Mouse (Mus musculus) embryonic facial prominence, embryonic 15.5 days (tissue): ENCODE results near the gene Tmem147. TPM values are rescaled to one million over a fixed set of nuclear protein-coding genes. Genes with fewer than 3 reads are reported as not detected.
A peak's percentile ranks its signal among the peaks of the same experiment; 100 is the strongest.

ENCODE experiments used
- ATAC-seq: fragments of 200-750 bp; cut with Nextera tagmentation; 2 replicates; pipeline ENCODE4 v1.8.0; 2017; ENCODE audit warnings: low read depth, moderate TSS enrichment; ENCODE audit not compliant: insufficient number of reproducible peaks, low FRiP score, low TSS enrichment
- H3K27ac ChIP-seq: fragments of 300-500 bp; sonication (generic); replicated peaks from 2 replicates; pipeline ENCODE4 v1.5.1; 2015; ENCODE audit warnings: mild to moderate bottlenecking, inconsistent platforms
- H3K27me3 ChIP-seq: fragments of 300-500 bp; sonication (generic); 2 replicates; pipeline ENCODE4 v1.6.1; 2015; ENCODE audit warnings: inconsistent platforms
- H3K36me3 ChIP-seq: fragments of 300-500 bp; sonication (generic); 2 replicates; pipeline ENCODE4 v1.6.1; 2015; ENCODE audit warnings: mild to moderate bottlenecking, inconsistent platforms
- H3K4me1 ChIP-seq: fragments of 300-500 bp; sonication (generic); 2 replicates; pipeline ENCODE4 v1.6.1; 2015; ENCODE audit warnings: inconsistent platforms
- H3K4me2 ChIP-seq: fragments of 300-500 bp; sonication (generic); replicated peaks from 2 replicates; pipeline ENCODE4 v1.6.1; 2015; ENCODE audit warnings: mild to moderate bottlenecking, inconsistent platforms
- H3K4me3 ChIP-seq: fragments of 300-500 bp; sonication (generic); replicated peaks from 2 replicates; pipeline ENCODE4 v1.5.1; 2015; ENCODE audit warnings: mild to moderate bottlenecking, inconsistent platforms
- H3K9ac ChIP-seq: fragments of 300-500 bp; sonication (generic); 2 replicates; pipeline ENCODE4 v1.6.1; 2015; ENCODE audit warnings: inconsistent platforms
- H3K9me3 ChIP-seq: fragments of 300-500 bp; sonication (generic); replicated peaks from 2 replicates; pipeline ENCODE4 v1.6.1; 2016; ENCODE audit warnings: inconsistent platforms
- WGBS: fragments of 180-500 bp; shearing (Covaris S2); methylation state at CpG from one replicate; pipeline ENCODE4 v1.1.7; 2015; 5-methylcytosine and 5-hydroxymethylcytosine counted together
- polyA plus RNA-seq: library from polyadenylated mRNA; unstranded; fragments of >200 nt; fragmentation: Nextera tagmentation; extraction: Ambion mirVana; gene quantifications from 2 replicates; pipeline ENCODE4 v1.2.1, GENCODE M21; 2015

Tmem147 gene
- polyA plus RNA-seq, 1 experiment from 2014 or later: 200 TPM

DNA sequence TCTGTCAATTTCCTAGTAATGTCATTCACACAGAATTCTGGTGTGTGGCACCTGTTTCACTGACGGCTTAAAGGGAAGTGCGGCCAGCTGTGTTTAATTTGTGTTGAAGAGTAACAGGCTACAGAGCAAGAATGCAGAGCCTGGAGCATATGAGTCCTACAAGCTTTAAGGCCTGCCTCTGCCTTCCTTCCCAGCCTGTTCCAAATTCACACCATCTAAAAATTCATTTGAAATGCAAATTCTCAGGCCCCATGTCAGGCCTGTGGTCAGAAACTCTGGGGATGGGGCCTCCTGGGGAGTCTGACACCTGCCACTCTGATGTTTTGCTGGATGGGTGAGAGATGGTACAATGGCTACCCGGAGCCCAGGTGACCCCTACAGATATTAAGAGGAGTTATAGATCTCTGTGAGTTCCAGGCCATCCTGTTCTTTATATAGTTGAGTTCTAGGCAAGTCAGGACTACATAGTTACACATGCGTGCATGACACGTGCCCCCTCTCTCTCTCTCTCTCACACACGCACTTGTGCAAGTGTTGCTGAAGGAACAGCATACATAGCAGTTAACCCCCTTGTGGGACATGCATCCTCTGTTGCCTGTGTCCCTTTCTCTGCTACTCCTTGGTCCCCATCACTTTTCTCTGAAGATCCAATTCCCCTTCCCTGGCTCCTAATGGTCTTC lies 5.9 kb downstream of the Tmem147 start:
- Histone ChIP-seq H3K9ac (no peak overlapping the region), H3K36me3 (peaks cover 16% of the 10 kb centered on the region), H3K4me3 (no peak overlapping the region), H3K27ac (no peak overlapping the region), H3K4me1 (peaks cover 6% of the 10 kb centered on the region), H3K4me2 (no peak overlapping the region), H3K27me3 (0 out of 2 replicates have a peak, but pooled peaks cover 7% of the 10 kb centered on the region), H3K9me3 (no peaks in the 10 kb centered on the region)
- ATAC-seq: no peak
- WGBS: 49% methylated on average over 6 of the region's 6 CpGs

DNA sequence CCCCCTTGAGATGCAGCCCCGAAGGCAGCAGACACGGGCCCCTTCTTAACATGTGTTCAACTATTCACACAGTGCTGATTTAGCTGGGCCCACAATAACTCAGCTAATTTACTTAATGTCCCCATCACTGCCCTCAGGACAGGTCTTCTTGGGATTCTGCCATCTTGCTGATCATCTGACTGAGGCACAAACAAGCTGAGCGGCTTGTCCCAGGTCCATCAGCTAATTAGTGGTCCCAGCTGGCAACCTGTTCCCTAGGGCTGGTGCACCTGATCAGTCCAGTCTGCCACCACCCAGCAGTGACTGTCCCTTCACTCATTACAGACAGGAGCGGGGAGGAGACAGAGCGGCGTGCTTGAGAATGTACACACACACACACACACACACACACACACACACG lies 8.1 kb downstream of the Tmem147 start:
- Histone ChIP-seq H3K9me3 (no peaks in the 10 kb centered on the region), H3K36me3 (peaks cover 3% of the 10 kb centered on the region), H3K4me2 (no peak overlapping the region), H3K9ac (no peak overlapping the region), H3K4me1 (peaks cover 10% of the 10 kb centered on the region), H3K27me3 (peaks cover 25% of the 10 kb centered on the region), H3K4me3 (no peak overlapping the region), H3K27ac (no peak overlapping the region)
- 77% methylated on average over 7 of the region's 7 CpGs for WGBS
- no peak for ATAC-seq

DNA sequence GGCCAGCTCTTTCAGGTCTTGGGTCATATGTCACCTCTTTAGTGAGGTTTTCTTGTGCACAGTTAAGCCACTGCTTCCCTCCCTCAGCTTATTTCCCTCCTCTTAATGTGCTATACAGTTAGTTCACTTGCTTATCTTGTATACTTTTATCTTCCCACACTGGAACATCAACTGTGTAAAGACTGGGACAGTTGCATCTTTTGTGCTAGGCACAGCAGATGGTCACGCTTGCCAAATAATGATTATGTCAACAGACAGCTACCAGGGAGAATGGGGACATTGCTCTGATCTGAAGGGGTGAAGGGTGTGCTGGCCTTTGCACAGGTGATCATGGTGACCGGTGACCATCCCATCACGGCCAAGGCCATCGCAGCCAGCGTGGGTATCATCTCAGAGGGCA lies 9.7 kb downstream of the Tmem147 start:
- Histone ChIP-seq H3K27me3 (peaks cover 39% of the 10 kb centered on the region), H3K4me3 (no peak overlapping the region), H3K36me3 (no peaks in the 10 kb centered on the region), H3K4me2 (no peak overlapping the region), H3K9me3 (no peaks in the 10 kb centered on the region), H3K9ac (no peak overlapping the region), H3K27ac (no peak overlapping the region), H3K4me1 (peaks cover 10% of the 10 kb centered on the region)
- ATAC-seq: no peak
- WGBS: 91% methylated on average over 5 of the region's 5 CpGs

DNA sequence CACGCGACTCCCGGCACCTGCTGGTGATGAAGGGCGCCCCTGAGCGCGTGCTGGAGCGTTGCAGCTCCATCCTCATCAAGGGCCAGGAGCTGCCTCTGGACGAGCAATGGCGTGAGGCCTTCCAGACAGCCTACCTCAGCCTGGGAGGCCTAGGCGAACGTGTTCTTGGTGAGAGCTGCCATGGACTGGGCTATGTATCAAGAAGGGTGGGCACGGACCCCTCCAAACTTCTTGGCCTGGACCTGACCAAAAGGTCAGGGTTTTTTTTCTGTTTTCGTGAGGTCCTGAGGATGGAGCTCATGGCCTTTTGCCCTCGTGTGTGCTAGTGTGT lies 11.7 kb downstream of the Tmem147 start:
- H3K27me3 ChIP-seq: peaks cover 39% of the 10 kb centered on the region
- ATAC-seq: no peak
- H3K9me3 ChIP-seq: no peaks in the 10 kb centered on the region
- peaks cover 10% of the 10 kb centered on the region for H3K4me1 ChIP-seq
- H3K36me3 ChIP-seq: no peaks in the 10 kb centered on the region
- H3K4me2 ChIP-seq: peak overlapping the region; percentile 59
- H3K27ac ChIP-seq: no peak overlapping the region
- no peak overlapping the region for H3K9ac ChIP-seq
- 11% methylated on average over 14 of the region's 14 CpGs for WGBS
- peak overlapping the region; percentile 36 for H3K4me3 ChIP-seq

DNA sequence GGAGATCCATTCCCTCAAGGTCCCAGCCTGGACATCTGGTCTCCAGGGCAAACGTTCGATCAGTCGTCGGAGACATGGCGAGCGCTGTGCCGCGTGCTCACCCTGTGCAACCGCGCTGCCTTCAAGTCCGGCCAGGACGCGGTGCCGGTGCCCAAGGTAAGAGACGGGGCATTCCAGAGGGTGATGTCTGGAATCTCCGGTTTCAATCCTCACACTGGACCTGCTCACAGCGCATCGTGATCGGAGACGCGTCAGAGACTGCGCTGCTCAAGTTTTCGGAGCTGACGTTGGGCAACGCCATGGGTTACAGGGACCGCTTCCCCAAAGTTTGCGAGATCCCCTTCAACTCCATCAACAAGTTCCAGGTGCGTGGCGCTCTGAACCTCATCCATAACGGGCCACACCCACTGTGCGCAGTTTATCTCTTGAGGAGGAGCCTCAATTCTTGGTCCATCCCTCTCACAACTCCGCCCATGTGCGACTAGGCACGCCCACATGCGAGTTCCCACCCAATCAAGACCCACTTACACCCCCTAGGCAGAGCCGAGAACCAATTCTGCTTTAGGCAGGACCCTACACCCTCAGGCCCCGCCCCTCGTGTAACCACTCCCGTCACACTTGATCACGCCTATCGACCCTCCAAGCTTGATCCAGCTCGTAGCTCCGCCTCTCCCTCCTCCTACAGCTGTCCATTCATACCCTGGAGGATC lies 12.2 kb downstream of the Tmem147 start:
- WGBS: 3% methylated on average over 43 of the region's 43 CpGs
- Histone ChIP-seq H3K4me2 (peak overlapping the region; percentile 59), H3K36me3 (no peaks in the 10 kb centered on the region), H3K27me3 (peaks cover 36% of the 10 kb centered on the region), H3K9ac (no peak overlapping the region), H3K4me3 (peak overlapping the region; percentile 36), H3K27ac (no peak overlapping the region), H3K4me1 (peaks cover 10% of the 10 kb centered on the region), H3K9me3 (no peaks in the 10 kb centered on the region)
- peak; percentile 90 for ATAC-seq

GRCm38 (mm10) chr7:30711942-30712341 lies 17.4 kb downstream of the Tmem147 start, which contains the start of gene Atp4a:
Gene Atp4a (plus strand): TSS chr7:30712209.
- H3K27ac ChIP-seq: no peak within 1 kb of the TSS
- peaks cover 20% of the 10 kb centered on the region for H3K27me3 ChIP-seq
- WGBS: 82% methylated on average over 3 of the region's 3 CpGs
- no peak within 1 kb of the TSS for H3K4me3 ChIP-seq
- H3K9me3 ChIP-seq: no peaks in the 10 kb centered on the region
- H3K4me2 ChIP-seq: no peak within 1 kb of the TSS
- ATAC-seq: no peak
- no peaks in the 10 kb centered on the region for H3K36me3 ChIP-seq
- peaks cover 1% of the 10 kb centered on the region for H3K4me1 ChIP-seq
- no peak within 1 kb of the TSS for H3K9ac ChIP-seq

DNA sequence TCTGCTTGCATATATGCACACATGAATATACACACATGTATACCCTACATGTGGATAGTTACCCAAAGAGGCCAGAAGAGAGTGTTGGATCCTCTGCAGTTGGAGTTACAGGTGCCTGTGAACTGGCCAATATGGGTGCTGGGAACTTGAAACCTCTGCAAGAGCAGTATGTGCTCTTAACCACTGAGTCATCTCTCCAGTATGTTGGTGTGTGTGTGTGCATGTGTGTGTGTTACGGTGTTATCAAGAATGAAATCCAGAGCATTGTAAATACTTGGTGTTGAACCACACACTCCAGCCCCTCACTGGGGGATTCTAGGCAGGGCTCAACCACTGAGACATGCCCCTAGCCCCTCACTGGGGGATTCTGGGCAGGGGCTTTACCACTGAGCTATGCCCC lies 21.9 kb downstream of the Tmem147 start:
- H3K9ac ChIP-seq: no peak overlapping the region
- no peak overlapping the region for H3K4me2 ChIP-seq
- no peak overlapping the region for H3K27ac ChIP-seq
- no peaks in the 10 kb centered on the region for H3K9me3 ChIP-seq
- H3K36me3 ChIP-seq: no peaks in the 10 kb centered on the region
- no peaks in the 10 kb centered on the region for H3K4me1 ChIP-seq
- no peak for ATAC-seq
- no peaks in the 10 kb centered on the region; the same call in 1 of the 2 replicates for H3K27me3 ChIP-seq
- WGBS: 87% methylated on average over 1 of the region's 1 CpGs
- no peak overlapping the region for H3K4me3 ChIP-seq

- no peaks in the 10 kb centered on the region for H3K4me1 ChIP-seq
- H3K4me2 ChIP-seq: no peak overlapping the region
- no peak overlapping the region for H3K9ac ChIP-seq
- WGBS: 73% methylated on average over 8 of the region's 8 CpGs
- no peaks in the 10 kb centered on the region for H3K36me3 ChIP-seq
- no peaks in the 10 kb centered on the region; the same call in 1 of the 2 replicates for H3K27me3 ChIP-seq
- no peak for ATAC-seq
- no peaks in the 10 kb centered on the region for H3K9me3 ChIP-seq
- no peak overlapping the region for H3K27ac ChIP-seq
- no peak overlapping the region for H3K4me3 ChIP-seq
These were observed 23.0 kb downstream of the Tmem147 start for GRCm38 (mm10) chr7:30706214-30706882.

DNA sequence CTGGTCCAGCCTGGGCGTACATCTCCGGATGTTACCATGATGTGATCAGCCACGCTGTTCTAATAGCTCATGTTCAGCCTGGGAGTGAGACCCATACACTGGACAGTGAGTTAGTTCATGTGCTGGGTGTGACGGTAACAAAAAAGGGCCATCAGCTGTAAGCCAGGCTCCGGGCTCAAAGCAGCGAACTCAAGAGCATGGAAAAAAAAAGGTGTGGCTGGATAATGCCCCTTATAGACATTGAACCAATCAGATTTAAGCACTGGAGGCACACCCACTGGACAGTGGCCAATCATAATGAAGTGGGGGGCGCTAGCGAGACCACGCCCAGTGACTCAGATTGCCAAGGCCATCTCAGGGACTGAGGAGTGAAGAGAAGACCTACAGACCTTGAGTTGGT lies 30.8 kb downstream of the Tmem147 start, which contains the start of gene 2200002J24Rik:
Gene 2200002J24Rik (plus strand): TSS at position 338 of the 400 bp plus-strand sequence.
- Histone ChIP-seq H3K4me1 (0 out of 2 replicates have a peak, but pooled peaks cover 5% of the 10 kb centered on the region), H3K9me3 (no peaks in the 10 kb centered on the region), H3K36me3 (no peaks in the 10 kb centered on the region), H3K27me3 (no peaks in the 10 kb centered on the region), H3K4me2 (no peak within 1 kb of the TSS), H3K4me3 (no peak within 1 kb of the TSS), H3K27ac (no peak within 1 kb of the TSS), H3K9ac (no peak within 1 kb of the TSS)
- WGBS: 40% methylated on average over 9 of the region's 9 CpGs
- ATAC-seq: no peak

DNA sequence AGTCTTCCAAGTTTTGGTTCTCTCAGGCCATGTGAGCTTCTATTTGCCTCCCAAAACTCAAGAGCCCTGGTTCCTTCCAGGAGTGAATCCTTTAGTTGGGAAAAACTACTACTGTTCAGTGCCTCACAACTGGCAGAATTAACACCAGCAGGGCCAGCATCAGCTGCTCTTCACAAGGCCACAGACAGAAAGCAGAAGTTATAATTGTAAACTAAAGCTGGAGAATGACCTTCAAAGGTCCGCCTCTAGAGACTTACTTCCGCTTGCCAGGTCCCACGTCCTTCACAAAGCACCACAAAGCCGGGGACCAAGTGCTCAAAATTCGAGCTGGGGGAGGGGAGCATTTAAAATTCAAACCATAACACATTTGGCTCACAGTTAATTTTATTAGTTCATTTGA lies 31.2 kb downstream of the Tmem147 start:
- 0 out of 2 replicates have a peak, but pooled peaks cover 5% of the 10 kb centered on the region for H3K4me1 ChIP-seq
- no peaks in the 10 kb centered on the region for H3K27me3 ChIP-seq
- no peak overlapping the region for H3K4me2 ChIP-seq
- 46% methylated on average over 5 of the region's 5 CpGs for whole genome bisulfite sequencing
- no peak overlapping the region for H3K4me3 ChIP-seq
- no peaks in the 10 kb centered on the region for H3K36me3 ChIP-seq
- ATAC-seq: no peak
- no peaks in the 10 kb centered on the region for H3K9me3 ChIP-seq
- no peak overlapping the region for H3K9ac ChIP-seq
- H3K27ac ChIP-seq: no peak overlapping the region

- no peak overlapping the region for H3K4me3 ChIP-seq
- 61% methylated on average over 6 of the region's 6 CpGs for WGBS
These were observed 41.0 kb downstream of the Tmem147 start for GRCm38 (mm10) chr7:30688325-30688724.

More at GRCm38 (mm10) chr7:30688325-30688724, 41.0 kb downstream of the Tmem147 start:
- Histone ChIP-seq H3K4me2 (no peak overlapping the region), H3K4me1 (no peaks in the 10 kb centered on the region), H3K9ac (no peak overlapping the region), H3K9me3 (no peaks in the 10 kb centered on the region), H3K27ac (no peak overlapping the region), H3K27me3 (peaks cover 18% of the 10 kb centered on the region), H3K36me3 (no peaks in the 10 kb centered on the region)
- no peak for ATAC-seq
